Mouse (Mus musculus): ENCODE data around the gene Olfr1281.

DNA sequence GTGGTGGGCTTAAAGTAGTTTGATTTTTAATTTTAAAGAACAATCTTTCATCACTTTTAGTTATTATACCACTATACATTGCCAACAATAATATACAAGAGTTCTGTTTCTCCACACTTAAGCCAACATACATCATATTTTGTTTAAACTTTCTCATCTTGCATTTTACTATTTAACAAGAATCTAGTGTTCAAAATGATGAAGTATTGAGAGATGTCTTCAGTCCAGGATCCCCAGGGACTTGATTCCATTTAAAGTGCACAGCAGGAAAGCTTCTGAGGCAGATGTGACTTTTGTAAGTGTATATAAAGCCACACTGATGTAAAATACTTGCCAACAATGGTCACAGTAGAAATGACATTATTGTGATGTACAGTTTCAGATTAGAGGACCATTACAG, 12.6 kb upstream of the Olfr1281 start, which contains the start of gene Olfr1280:
- TF ChIP-seq POLR2A (IDR thresholded peaks at IDR 0.05; ENCODE audit: control insufficient read depth, extremely low read depth, insufficient read depth, low read length, poor library complexity), result no peak
- TF ChIP-seq CTCF (IDR thresholded peaks at IDR 0.05; ENCODE audit: borderline replicate concordance, control insufficient read depth, extremely low read depth, insufficient read depth, low read length, poor library complexity), result no peak

All from thymus, adult 2 months (tissue).